Mouse (Mus musculus) gastrocnemius, postnatal 4 days (tissue): ENCODE data around the gene Kbtbd3. TPM values are rescaled to one million over a fixed set of nuclear protein-coding genes. Genes with fewer than 3 reads are reported as not detected.

Experiments
- DNase-seq, 2 experiments: peaks; one replicate each; pipeline ENCODE4 v3.0.0; 2021 to 2022; ENCODE audit warnings: low spot score in 2 of 2, mixed read lengths in 2 of 2
- long read RNA-seq, 2 experiments: library from polyadenylated mRNA; stranded (forward); transcript quantifications; one replicate each; pipeline ENCODE4 v2.0.0; 2021
- total RNA-seq, 2 experiments: library from RNA; stranded (reverse); gene quantifications; 2 replicates each; pipeline ENCODE4 v1.2.3; 2021

The Kbtbd3 gene
- 1 to 10 TPM; 3.7 to 4.5 TPM for total RNA-seq
- long read RNA-seq, experiment 1, transcript Kbtbd3-201 (3 exons, 2,231 nt) = major isoform, 6 of 10 reads
- long read RNA-seq, experiment 1, partial matches to known transcripts = 2 of 10 reads
- long read RNA-seq, experiment 1, other reads (novel, unspliced or antisense) = 0 of 10 reads
- long read RNA-seq, experiment 2, transcript Kbtbd3-201 (3 exons, 2,231 nt) = major isoform, 7 of 11 reads
- long read RNA-seq, experiment 2, partial matches to known transcripts = 1 of 11 reads
- long read RNA-seq, experiment 2, other reads (novel, unspliced or antisense) = 2 of 11 reads

GRCm38 (mm10) chr9:4309351-4310085 lies at the start of gene Kbtbd3, which contains the start of gene Aasdhppt:
Gene Kbtbd3, plus strand, starts transcription at chr9:4309833.
Gene Aasdhppt, minus strand, starts transcription at chr9:4309471.
- peak; percentile 90 to 98 for DNase-seq

- DNase-seq = peak; percentile 56 to 83
Measured at GRCm38 (mm10) chr9:4259841-4260745, 49.5 kb upstream of the Kbtbd3 start.

GRCm38 (mm10) chr9:4260746-4261090 lies 48.9 kb upstream of the Kbtbd3 start:
- DNase-seq = no peak

- no peak for DNase-seq
Measured at GRCm38 (mm10) chr9:4266881-4267280, 42.8 kb upstream of the Kbtbd3 start.

- DNase-seq = no peak
Measured at GRCm38 (mm10) chr9:4283850-4284249, 25.8 kb upstream of the Kbtbd3 start.

GRCm38 (mm10) chr9:4300466-4300865 lies 9.2 kb upstream of the Kbtbd3 start:
- DNase-seq = no peak

GRCm38 (mm10) chr9:4304867-4305266 lies 4.8 kb upstream of the Kbtbd3 start:
- DNase-seq = no peak

GRCm38 (mm10) chr9:4308628-4309350 lies 844 bp upstream of the Kbtbd3 start:
- no peak for DNase-seq

- no peak for DNase-seq
Measured at GRCm38 (mm10) chr9:4310706-4311105, 1.1 kb downstream of the Kbtbd3 start.

- DNase-seq = no peak
Measured at GRCm38 (mm10) chr9:4311162-4311561, 1.5 kb downstream of the Kbtbd3 start.

GRCm38 (mm10) chr9:4313946-4314345 lies 4.3 kb downstream of the Kbtbd3 start:
- DNase-seq = no peak

- no peak for DNase-seq
Measured at GRCm38 (mm10) chr9:4315746-4316145, 6.1 kb downstream of the Kbtbd3 start.

- no peak for DNase-seq
Measured at GRCm38 (mm10) chr9:4318939-4319721, 9.5 kb downstream of the Kbtbd3 start.

GRCm38 (mm10) chr9:4353163-4353562 lies 43.5 kb downstream of the Kbtbd3 start:
- no peak for DNase-seq

GRCm38 (mm10) chr9:4375828-4376639 lies 66.4 kb downstream of the Kbtbd3 start, which contains the start of gene Msantd4:
Gene Msantd4, plus strand, starts transcription at chr9:4376562.
- peak; percentile 81 to 95 for DNase-seq

- DNase-seq = no peak
Measured at GRCm38 (mm10) chr9:4376640-4377120, 67.0 kb downstream of the Kbtbd3 start.
